Mouse (Mus musculus): ENCODE data around the gene Rdx.

- TF ChIP-seq CTCF (IDR thresholded peaks at IDR 0.05; ENCODE audit: borderline replicate concordance, insufficient read depth, low read length) (no peak), POLR2A (IDR thresholded peaks at IDR 0.05; ENCODE audit: low read depth, low read length) (no peak)
Measured at GRCm38 (mm10) chr9:52094016-52094415, 47.0 kb downstream of the Rdx start.
